Mouse (Mus musculus): ENCODE measurements at regions not wholly inside any gene's neighbourhood (a gene's known extent, or its start where the extent isn't known, plus 50 kb on each side); places are given as distances from the start of the nearest gene placed in this dataset.

GRCm38 (mm10) chr2:33964096-33964495 lies 76.3 kb upstream of the Mvb12b start:
- TF ChIP-seq CTCF (IDR thresholded peaks at IDR 0.05; ENCODE audit: control insufficient read depth, insufficient read depth, low read length), result no peak
- TF ChIP-seq POLR2A (IDR thresholded peaks at IDR 0.05; ENCODE audit: borderline replicate concordance, control insufficient read depth, low read depth, low read length), result no peak

All from bone marrow, adult 2 months (tissue).